Mouse (Mus musculus) brain, embryonic 14.5 days (tissue): ENCODE results near the gene Nubpl.

ENCODE experiments used
- CTCF ChIP-seq: fragments of 200-500 bp; IDR thresholded peaks from 2 replicates; pipeline ENCODE4 v1.5.1; 2012; ENCODE audit warnings: inconsistent platforms, mild to moderate bottlenecking, moderate library complexity, borderline replicate concordance; ENCODE audit not compliant: insufficient read depth, insufficient read length; ENCODE audit errors: extremely low read depth
- POLR2A ChIP-seq: fragments of 200-500 bp; IDR thresholded peaks from 2 replicates; pipeline ENCODE4 v1.6.1; 2012; ENCODE audit warnings: mild to moderate bottlenecking, inconsistent platforms, borderline replicate concordance; ENCODE audit not compliant: poor library complexity, insufficient read depth, insufficient read length, severe bottlenecking; ENCODE audit errors: extremely low read depth

DNA sequence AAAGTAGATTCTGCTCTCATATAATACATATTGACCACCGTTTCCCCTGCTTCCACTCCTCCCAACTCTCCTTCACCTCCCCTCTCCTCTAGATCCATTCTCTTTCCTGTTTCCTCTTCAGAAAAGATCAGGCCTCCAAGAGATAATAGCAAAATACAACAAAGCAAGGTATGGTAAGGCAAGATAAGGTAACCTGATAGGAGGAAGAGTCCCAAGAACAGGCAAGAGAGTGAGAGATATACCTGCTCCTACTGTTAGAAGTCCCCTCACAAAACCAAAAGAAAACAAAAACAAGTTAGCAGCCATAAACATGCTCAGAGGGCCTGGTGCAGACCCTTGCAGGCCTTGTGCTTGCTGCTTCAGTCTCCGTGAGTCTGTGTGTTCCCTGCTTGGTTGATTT lies 49.1 kb downstream of the Nubpl start:
- TF ChIP-seq POLR2A, result no peak
- TF ChIP-seq CTCF, result no peak
